Mouse (Mus musculus): ENCODE measurements around the gene Apobec4. TPM values are rescaled to one million over a fixed set of nuclear protein-coding genes. Genes with fewer than 3 reads are reported as not detected.

The Apobec4 gene
- not detected for total RNA-seq (2023)

DNA sequence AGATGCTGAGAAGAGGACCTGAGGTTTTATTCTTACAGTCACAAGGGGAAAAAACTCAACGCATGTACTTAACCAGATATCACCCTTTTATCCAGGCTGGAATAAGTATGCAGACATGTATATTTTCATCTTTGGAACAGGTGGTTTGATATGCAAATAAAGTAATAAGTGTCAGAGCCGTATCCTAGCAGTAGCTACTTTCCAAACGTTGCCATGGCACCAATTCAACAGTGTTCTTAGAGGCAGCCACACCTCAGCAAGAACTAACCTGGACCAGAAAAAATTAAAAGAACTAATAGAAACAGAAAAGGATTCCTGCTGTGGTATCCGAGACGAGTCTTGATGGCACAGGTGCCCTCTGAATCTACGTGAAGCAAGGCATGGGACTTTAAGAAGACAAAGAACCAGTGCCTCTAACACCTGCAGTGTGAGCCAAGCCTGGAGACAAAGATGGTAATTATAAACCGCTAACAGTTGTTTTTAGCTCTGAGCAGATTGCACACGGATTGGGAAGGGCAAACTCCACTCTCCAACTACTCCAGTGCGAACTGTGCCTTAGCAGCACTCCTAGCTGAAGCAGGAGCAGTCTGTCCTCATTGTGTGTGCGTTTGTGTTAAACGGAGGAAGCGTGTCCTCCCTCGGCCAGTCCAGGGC is at the start of gene Apobec4:
Apobec4 (plus strand) TSS at position 240 of the 654 bp plus-strand sequence.

DNA sequence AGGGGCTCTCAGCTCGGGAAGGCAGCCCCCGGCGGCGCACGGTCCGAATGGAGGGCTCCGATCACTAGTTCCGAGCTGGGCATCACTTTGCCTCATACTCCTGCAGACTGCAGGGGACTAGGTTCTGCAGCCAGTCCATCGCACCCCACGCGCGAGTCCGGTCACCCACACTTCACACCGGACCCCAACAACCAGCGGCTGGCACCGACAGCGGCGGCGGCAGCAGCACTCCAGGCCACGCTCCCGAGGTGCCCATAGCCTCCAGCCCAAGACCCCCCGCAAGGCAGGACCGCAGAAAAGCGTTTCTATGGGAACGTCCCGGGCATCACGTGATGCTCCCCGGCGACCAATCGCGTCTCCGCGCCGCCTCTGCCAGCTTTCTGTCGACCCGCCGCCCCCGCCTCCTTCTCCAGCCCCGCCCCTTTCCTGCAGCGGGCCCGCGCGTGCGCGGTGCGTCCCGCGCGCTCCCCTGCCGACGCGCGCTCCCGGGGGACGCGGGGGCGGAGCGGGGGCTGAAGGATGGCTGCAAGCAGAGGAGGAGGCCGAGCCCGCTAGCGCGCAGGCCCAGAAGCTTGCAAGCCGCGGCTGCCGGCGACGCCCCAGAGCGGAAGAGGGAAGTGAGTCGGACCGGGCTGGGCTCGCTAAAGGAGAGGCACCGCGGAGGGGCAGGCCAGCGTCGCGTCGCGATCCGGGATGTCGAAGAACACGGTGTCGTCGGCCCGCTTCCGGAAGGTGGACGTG is 15.9 kb downstream of the Apobec4 start, which contains the start of the genes Rgl1 and Arpc5:
Rgl1 (minus strand) TSS at position 320 of the 741 bp plus-strand sequence.
Arpc5 (plus strand) TSS at position 511 of the 741 bp plus-strand sequence.

DNA sequence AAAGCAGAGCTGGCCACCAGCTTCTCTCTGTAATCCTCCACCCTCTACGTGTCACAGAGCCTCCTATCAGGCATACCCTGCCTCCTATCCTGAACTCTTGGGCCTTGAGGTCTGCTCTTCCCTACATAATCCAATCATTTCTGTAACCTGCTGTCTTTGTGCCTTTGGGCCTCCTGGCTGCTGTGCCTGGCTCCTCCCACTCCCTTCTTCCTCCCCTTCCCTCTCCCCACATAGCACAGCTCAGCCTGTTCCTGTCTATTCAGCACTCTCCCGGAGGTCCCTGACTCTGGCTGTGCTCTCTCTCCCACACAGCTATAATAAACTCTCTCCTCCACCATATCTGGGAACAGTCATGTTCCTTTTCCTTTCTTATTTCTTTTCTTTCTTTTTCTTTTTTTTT is 49.5 kb downstream of the Apobec4 start, which contains the start of gene Ncf2:
Ncf2 (plus strand) TSS at position 298 of the 400 bp plus-strand sequence.

Other genes with a start within 250 kb of the Apobec4 start
- gene Rgl1, start 15.8 kb downstream of the Apobec4 start, total RNA-seq (2023), result 1 to 10 TPM; 1.5 to 2.4 TPM
- gene Arpc5, start 16.0 kb downstream of the Apobec4 start, total RNA-seq (2023), result 100 to 1,000 TPM; 519 to 548 TPM
- gene Ncf2, start 49.6 kb downstream of the Apobec4 start, total RNA-seq (2023), result 1,000 to 10,000 TPM; 1,049 to 1,159 TPM
- gene Smg7, start 152.1 kb downstream of the Apobec4 start, total RNA-seq (2023), result 10 to 100 TPM; 51.9 to 55.5 TPM
- not detected for gene Nmnat2, start 204.4 kb downstream of the Apobec4 start, total RNA-seq (2023)